Mouse (Mus musculus) cerebellum, postnatal 4 days (tissue): ENCODE data around the gene Mks1.

ENCODE experiments used
- DNase-seq, 2 experiments: peaks; one replicate each; pipeline ENCODE4 v3.0.0; 2022; ENCODE audit warnings: low spot score in 2 of 2, mixed read lengths in 1 of 2

Gene Mks1

GRCm38 (mm10) chr11:87875436-87875835, 22.4 kb downstream of the Mks1 start, which contains the start of gene Epx:
Gene Epx (minus strand): TSS chr11:87875536.
- DNase-seq = no peak

GRCm38 (mm10) chr11:87879826-87880225, 26.8 kb downstream of the Mks1 start:
- DNase-seq = no peak

GRCm38 (mm10) chr11:87881714-87882113, 28.7 kb downstream of the Mks1 start:
- DNase-seq = no peak

- no peak for DNase-seq
Measured at GRCm38 (mm10) chr11:87883493-87883892, 30.5 kb downstream of the Mks1 start.

- DNase-seq = no peak
Measured at GRCm38 (mm10) chr11:87884856-87885255, 31.8 kb downstream of the Mks1 start.

- no peak for DNase-seq
Measured at GRCm38 (mm10) chr11:87892168-87892567, 39.2 kb downstream of the Mks1 start, which contains the start of gene Olfr462. Gene Olfr462 (minus strand): TSS chr11:87892268.

GRCm38 (mm10) chr11:87897287-87897686, 44.3 kb downstream of the Mks1 start, which contains the start of gene Olfr463:
Gene Olfr463 (minus strand): TSS chr11:87897387.
- no peak for DNase-seq

- no peak for DNase-seq
Measured at GRCm38 (mm10) chr11:87904331-87904730, 51.3 kb downstream of the Mks1 start.
